Mouse (Mus musculus) olfactory bulb, adult 2 months (tissue): ENCODE results near the gene Cop1.

Experiments
- CTCF ChIP-seq: fragments of 200-500 bp; IDR thresholded peaks from 2 replicates; pipeline ENCODE4 v1.5.1; 2012; ENCODE audit warnings: low read depth, mild to moderate bottlenecking, low read length, moderate library complexity; ENCODE audit not compliant: insufficient read depth
- POLR2A ChIP-seq: fragments of 200-500 bp; IDR thresholded peaks from 2 replicates; pipeline ENCODE4 v1.6.1; 2012; ENCODE audit warnings: mild to moderate bottlenecking, low read depth, low read length, moderate library complexity; ENCODE audit not compliant: insufficient read depth

- TF ChIP-seq CTCF, result no peak
- no peak for TF ChIP-seq POLR2A
Observed at GRCm38 (mm10) chr1:159382218-159382617, 150.1 kb downstream of the Cop1 start.
